Mouse (Mus musculus) lung, postnatal 0 days (tissue): Measurements from ENCODE around the gene AU018091.
A peak's percentile ranks its signal among the peaks of the same experiment; 100 is the strongest.

Experiments
- CTCF ChIP-seq: IDR thresholded peaks from 2 replicates; pipeline ENCODE4 v1.5.1; 2016; ENCODE audit warnings: antibody characterized with exemption, mild to moderate bottlenecking
- EP300 ChIP-seq: IDR thresholded peaks from 2 replicates; pipeline ENCODE4 v1.6.1; 2016; ENCODE audit warnings: antibody characterized with exemption, mild to moderate bottlenecking, control low read depth

- TF ChIP-seq CTCF, result no peak
- 0 out of 2 replicates have a peak, but pooled peaks have one; percentile 10 for TF ChIP-seq EP300
Observed at GRCm38 (mm10) chr7:3168296-3168695, 707 bp downstream of the AU018091 start.
